Mouse (Mus musculus) stomach, postnatal 0 days (tissue): Measurements from ENCODE around the gene Gon4l. TPM values are rescaled to one million over a fixed set of nuclear protein-coding genes. Genes with fewer than 3 reads are reported as not detected.
A peak's percentile ranks its signal among the peaks of the same experiment; 100 is the strongest.
"Not testable (repeated sequence)": the region's sequence is repeated elsewhere in the genome, so short reads cannot be mapped to it uniquely, and the experiment has no call there.

Experiments
- ATAC-seq: fragments of 200-750 bp; cut with Nextera tagmentation; 2 replicates; pipeline ENCODE4 v1.8.0; 2017; ENCODE audit not compliant: low FRiP score, low TSS enrichment
- DNase-seq: peaks from one replicate; pipeline ENCODE4 v3.0.0-alpha.2; 2016; ENCODE audit warnings: low spot score
- H3K27ac ChIP-seq: fragments of 300-500 bp; sonication (generic); replicated peaks from 2 replicates; pipeline ENCODE4 v1.5.1; 2014; ENCODE audit warnings: mild to moderate bottlenecking, control low read depth
- H3K27me3 ChIP-seq: fragments of 300-500 bp; sonication (generic); 2 replicates; pipeline ENCODE4 v1.6.1; 2014; ENCODE audit warnings: low read length; ENCODE audit not compliant: control insufficient read depth, insufficient read depth
- H3K36me3 ChIP-seq: fragments of 300-500 bp; sonication (generic); 2 replicates; pipeline ENCODE4 v1.6.1; 2014; ENCODE audit warnings: low read length, mixed read lengths; ENCODE audit not compliant: control insufficient read depth, insufficient read depth
- H3K4me1 ChIP-seq: fragments of 300-500 bp; sonication (generic); replicated peaks from 2 replicates; pipeline ENCODE4 v1.6.1; 2014; ENCODE audit warnings: antibody characterized with exemption; ENCODE audit not compliant: control insufficient read depth, insufficient read depth
- H3K4me2 ChIP-seq: fragments of 300-500 bp; sonication (generic); replicated peaks from 2 replicates; pipeline ENCODE4 v1.6.1; 2014; ENCODE audit warnings: low read depth, mild to moderate bottlenecking, control low read depth, moderate library complexity
- H3K4me3 ChIP-seq: fragments of 300-500 bp; sonication (generic); 2 replicates; pipeline ENCODE4 v1.5.1; 2014; ENCODE audit warnings: low read depth, low read length, control low read depth
- H3K9ac ChIP-seq: fragments of 300-500 bp; sonication (generic); 2 replicates; pipeline ENCODE4 v1.6.1; 2014; ENCODE audit warnings: mild to moderate bottlenecking, low read length, control low read depth, mixed read lengths
- H3K9me3 ChIP-seq: fragments of 300-500 bp; sonication (generic); 2 replicates; pipeline ENCODE4 v1.6.1; 2016; ENCODE audit warnings: low read length; ENCODE audit not compliant: control insufficient read depth
- CTCF ChIP-seq: IDR thresholded peaks from 2 replicates; pipeline ENCODE4 v1.5.1; 2016; ENCODE audit warnings: antibody characterized with exemption, low read depth, mild to moderate bottlenecking, moderate library complexity
- EP300 ChIP-seq: optimal IDR thresholded peaks from 2 replicates; pipeline ENCODE3; 2016; ENCODE audit warnings: antibody characterized with exemption
- WGBS: fragments of 180-500 bp; shearing (Covaris S2); extraction: QIAGEN DNeasy Blood & Tissue Kit; methylation state at CpG from one replicate; pipeline ENCODE4 v1.1.7; 2014; 5-methylcytosine and 5-hydroxymethylcytosine counted together
- polyA plus RNA-seq: library from polyadenylated mRNA; unstranded; fragments of >200 nt; fragmentation: Nextera tagmentation; extraction: Ambion mirVana; gene quantifications from 2 replicates; pipeline ENCODE4 v1.2.1, GENCODE M21; 2015

The Gon4l gene
- polyA plus RNA-seq, 1 experiment from 2014 or later = 2.8 TPM

DNA sequence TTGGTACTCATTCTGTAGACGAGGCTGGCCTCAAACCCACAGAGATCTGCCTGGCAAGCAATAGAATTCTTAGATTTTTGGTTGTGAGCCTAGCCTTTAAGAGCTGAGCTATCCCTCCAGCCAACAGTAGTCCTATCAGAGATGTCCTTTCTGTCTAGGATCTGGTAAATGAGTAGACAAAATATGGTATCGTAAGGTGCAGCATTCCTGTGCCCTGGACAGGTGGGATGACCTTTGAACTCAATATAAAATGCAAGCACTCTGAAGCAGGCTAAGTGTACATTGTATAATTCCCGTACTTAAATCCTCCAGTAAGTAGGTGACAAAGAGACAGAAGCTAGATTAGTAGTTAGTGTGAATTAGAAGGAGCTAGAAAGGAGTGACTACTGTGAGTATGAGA lies 27.1 kb downstream of the Gon4l start:
- no peak for ATAC-seq

DNA sequence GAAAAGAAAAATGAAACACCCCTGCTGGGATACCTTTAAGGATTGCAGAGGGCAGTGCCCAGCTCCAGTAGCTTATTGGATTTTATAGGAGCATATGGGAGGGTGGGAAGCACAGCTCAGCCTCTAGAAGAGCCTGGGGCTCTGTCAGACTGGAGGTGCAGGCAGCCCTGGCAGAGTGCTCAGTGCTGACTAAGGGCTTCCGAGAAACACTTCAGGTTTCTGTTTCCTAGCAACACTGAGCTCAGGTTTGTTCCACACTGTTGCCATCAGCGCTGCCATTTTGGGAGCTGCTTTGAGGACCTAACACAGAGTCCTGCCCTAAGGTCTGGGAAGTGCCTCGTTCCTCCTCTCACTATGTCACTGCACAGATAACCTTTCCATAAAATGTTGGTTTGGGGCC lies 31.7 kb downstream of the Gon4l start:
- DNase-seq, H3K9me3 ChIP-seq, H3K4me3 ChIP-seq, H3K27me3 ChIP-seq, H3K4me1 ChIP-seq, H3K9ac ChIP-seq, H3K27ac ChIP-seq, H3K4me2 ChIP-seq: not testable (repeated sequence)
- H3K36me3 ChIP-seq = peaks cover 10% of the 10 kb centered on the region
- ATAC-seq = peak; percentile 26; the same call in 1 of the 2 replicates
- no CpG with 5 or more reads among the region's 3 CpGs for WGBS

More for the DNA sequence above, 27.1 kb downstream of the Gon4l start:
- no peak for TF ChIP-seq CTCF
- no peak for TF ChIP-seq EP300
- Histone ChIP-seq H3K9ac (no peak overlapping the region), H3K4me3 (no peak overlapping the region), H3K27ac (no peak overlapping the region), H3K36me3 (peaks cover 19% of the 10 kb centered on the region), H3K27me3 (no peaks in the 10 kb centered on the region), H3K9me3 (no peaks in the 10 kb centered on the region), H3K4me2 (no peak overlapping the region), H3K4me1 (no peaks in the 10 kb centered on the region)
- WGBS = 93% methylated on average over 3 of the region's 3 CpGs
- DNase-seq = no peak

DNA sequence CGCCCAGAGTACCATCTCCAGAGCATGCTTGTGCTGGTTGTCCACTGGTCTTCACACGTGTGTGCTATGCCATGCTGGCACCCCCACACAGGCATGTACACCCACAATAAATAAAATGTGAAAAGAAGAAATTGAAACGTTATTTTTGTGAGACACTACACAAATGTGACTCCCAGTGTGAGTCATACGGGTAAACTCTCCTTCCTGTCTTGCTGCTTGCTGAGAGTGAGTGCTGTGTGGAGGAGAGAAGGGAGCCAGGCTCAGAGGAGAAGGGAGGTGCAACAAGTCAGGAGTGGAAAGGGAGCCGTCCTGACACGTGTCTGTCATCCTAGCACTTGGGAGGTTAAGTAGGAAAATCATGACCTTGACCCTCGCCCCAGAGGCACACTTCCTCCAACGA lies 32.1 kb downstream of the Gon4l start:
- H3K4me1 ChIP-seq, H3K27me3 ChIP-seq, H3K9me3 ChIP-seq, DNase-seq, H3K9ac ChIP-seq, H3K27ac ChIP-seq, H3K4me2 ChIP-seq, H3K4me3 ChIP-seq: not testable (repeated sequence)
- WGBS = no CpG with 5 or more reads among the region's 8 CpGs
- peaks cover 10% of the 10 kb centered on the region for H3K36me3 ChIP-seq
- ATAC-seq = peak; percentile 56; the same call in 1 of the 2 replicates

DNA sequence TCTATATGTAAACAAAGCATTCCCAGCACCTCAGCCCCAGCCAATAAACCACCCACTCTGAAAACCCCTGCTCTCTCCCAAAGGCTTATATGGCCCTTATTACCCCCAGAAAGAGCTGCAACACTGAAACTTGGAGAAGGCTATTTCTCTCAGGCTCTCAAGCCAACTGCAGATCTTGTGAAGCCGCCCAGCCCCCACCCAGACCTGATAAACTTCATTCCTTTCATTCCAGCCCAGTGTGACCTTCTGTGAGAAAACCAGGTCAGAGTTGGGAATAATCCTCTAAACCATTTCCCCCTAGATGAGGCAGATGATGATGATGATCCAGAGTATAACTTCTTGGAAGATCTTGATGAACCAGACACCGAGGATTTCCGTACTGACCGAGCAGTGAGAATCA lies 33.4 kb downstream of the Gon4l start:
- H3K4me2 ChIP-seq, H3K36me3 ChIP-seq, H3K9ac ChIP-seq, H3K27ac ChIP-seq, ATAC-seq, H3K4me1 ChIP-seq, H3K9me3 ChIP-seq, DNase-seq, H3K4me3 ChIP-seq, H3K27me3 ChIP-seq: not testable (repeated sequence)
- no CpG with 5 or more reads among the region's 4 CpGs for WGBS

DNA sequence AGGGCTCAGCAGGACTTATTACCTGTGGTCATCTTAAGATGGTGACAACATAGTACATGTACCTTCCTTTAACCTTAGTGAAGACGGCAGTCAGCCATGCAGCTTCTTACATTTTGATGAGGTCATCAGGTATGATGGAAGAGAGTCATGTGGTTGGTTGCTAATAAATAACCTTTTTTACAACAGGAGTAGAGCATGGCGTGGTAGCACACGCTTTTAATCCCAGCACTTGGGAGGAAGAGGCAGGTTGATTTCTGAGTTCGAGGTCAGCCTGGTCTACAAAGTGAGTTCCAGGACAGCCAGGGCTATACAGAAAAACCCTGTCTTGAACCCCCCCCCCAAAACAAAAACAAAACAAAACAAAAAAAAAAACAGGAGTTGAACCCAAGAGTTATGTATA lies 47.5 kb downstream of the Gon4l start:
- 95% methylated on average over 4 of the region's 4 CpGs for WGBS
- ATAC-seq = not testable (repeated sequence)

DNA sequence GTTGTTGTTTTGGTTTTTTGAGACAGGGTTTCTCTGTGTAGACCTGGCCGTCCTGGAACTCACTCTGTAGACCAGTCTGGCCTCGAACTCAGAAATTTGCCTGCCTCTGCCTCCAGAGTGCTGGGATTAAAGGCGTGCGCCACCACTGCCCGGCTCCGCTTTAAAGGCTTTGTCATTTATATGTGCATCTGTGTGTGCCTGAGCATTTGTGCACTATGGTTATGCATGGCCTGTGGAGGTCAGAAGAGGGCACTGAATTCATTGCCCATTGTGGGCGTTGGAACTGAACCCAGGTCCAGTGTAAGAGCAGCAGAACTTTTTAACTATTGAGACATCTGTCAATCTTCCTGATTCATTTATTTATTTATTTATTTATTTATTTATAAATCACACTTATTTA lies 58.0 kb downstream of the Gon4l start:
- not testable (repeated sequence) for H3K9me3 ChIP-seq, DNase-seq, H3K4me2 ChIP-seq, H3K36me3 ChIP-seq, H3K4me3 ChIP-seq, ATAC-seq, H3K27me3 ChIP-seq, H3K9ac ChIP-seq, H3K27ac ChIP-seq, H3K4me1 ChIP-seq
- 94% methylated on average over 7 of the region's 7 CpGs for WGBS

More for the DNA sequence above, 47.5 kb downstream of the Gon4l start:
- not testable (repeated sequence) for H3K4me1 ChIP-seq, H3K27me3 ChIP-seq, H3K36me3 ChIP-seq, H3K9ac ChIP-seq, H3K9me3 ChIP-seq, H3K4me2 ChIP-seq, H3K27ac ChIP-seq, DNase-seq, H3K4me3 ChIP-seq

DNA sequence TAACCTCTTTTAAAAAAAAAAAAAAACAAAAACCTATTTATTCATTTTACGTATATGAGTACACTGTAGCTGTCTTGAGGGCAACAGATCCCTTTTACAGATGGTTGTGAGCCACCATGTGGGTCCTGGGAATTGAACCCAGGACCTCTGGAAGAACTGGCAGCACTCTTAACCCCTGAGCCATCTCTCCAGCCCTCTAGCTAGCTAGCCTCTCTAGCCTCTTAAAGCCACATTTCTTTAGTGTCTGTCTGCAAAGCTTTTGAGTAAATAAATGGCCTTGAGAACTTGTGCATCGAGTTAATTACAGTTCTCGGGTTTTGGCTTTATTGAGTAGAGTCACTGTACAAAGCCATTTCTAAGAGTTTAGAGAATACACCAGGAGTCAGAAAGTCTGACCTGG lies 69.8 kb downstream of the Gon4l start:
- H3K9me3 ChIP-seq = no peaks in the 10 kb centered on the region
- H3K4me2 ChIP-seq = no peak overlapping the region
- ATAC-seq (no peak), DNase-seq (no peak)
- no peaks in the 10 kb centered on the region for H3K4me1 ChIP-seq
- 81% methylated on average over 3 of the region's 3 CpGs for WGBS
- no peak for TF ChIP-seq EP300
- TF ChIP-seq CTCF = no peak
- H3K36me3 ChIP-seq = peaks cover 44% of the 10 kb centered on the region
- H3K9ac ChIP-seq = no peak overlapping the region
- H3K27me3 ChIP-seq = no peaks in the 10 kb centered on the region
- H3K27ac ChIP-seq = no peak overlapping the region
- H3K4me3 ChIP-seq = no peak overlapping the region
